Mouse (Mus musculus): ENCODE measurements around the gene Cers1. TPM values are rescaled to one million over a fixed set of nuclear protein-coding genes. Genes with fewer than 3 reads are reported as not detected.

Cers1 gene
- total RNA-seq (2012; rRNA removed) (3.4 and 5.0 TPM in 2 replicates), polyA plus RNA-seq (2012; ENCODE audit: insufficient read depth in 1 of 2, insufficient read length in 2 of 2, low read depth in 1 of 2, low replicate concordance in 2 of 2, missing spikeins in 1 of 2) (1 to 10 TPM in 1 of 2 experiments, not detected in 1; 7.7 TPM)

- TF ChIP-seq EP300 (IDR thresholded peaks at IDR 0.05; ENCODE audit: low read depth in 1 of 2, low read length in 2 of 2) (no peak), ZC3H11A (IDR thresholded peaks at IDR 0.05; ENCODE audit: low read depth, low read length) (no peak), USF2 (IDR thresholded peaks at IDR 0.05; ENCODE audit: borderline replicate concordance in 1 of 2, insufficient read depth in 1 of 2, low read depth in 1 of 2, low read length in 2 of 2) (no peak), MYB (IDR thresholded peaks at IDR 0.05; ENCODE audit: low read depth, low read length) (no peak), ETS1 (IDR thresholded peaks at IDR 0.05; ENCODE audit: low read depth, low read length) (0 out of 2 replicates have a peak, but pooled peaks have one; percentile 8), E2F4 (IDR thresholded peaks at IDR 0.05; ENCODE audit: borderline replicate concordance, low read depth, low read length) (no peak), NELFE (IDR thresholded peaks at IDR 0.05; ENCODE audit: low read depth, low read length) (peak; percentile 65), SMC3 (IDR thresholded peaks at IDR 0.05; ENCODE audit: low read depth, low read length) (0 out of 2 replicates have a peak, but pooled peaks have one; percentile 9), KAT2A (conservative IDR thresholded peaks at IDR 0.05; ENCODE audit: low read depth, low read length) (no peak), SIN3A (IDR thresholded peaks at IDR 0.05; ENCODE audit: low read length) (peak; percentile 63; the same call in 1 of the 2 replicates), MAX (IDR thresholded peaks at IDR 0.05; ENCODE audit: low read length) (peak; percentile 31; the same call in 1 of the 2 replicates), HCFC1 (IDR thresholded peaks at IDR 0.05; ENCODE audit: low read depth, low read length) (peak; percentile 15; the same call in 1 of the 2 replicates), TBP (IDR thresholded peaks at IDR 0.05; ENCODE audit: low read depth, low read length) (no peak), UBTF (IDR thresholded peaks at IDR 0.05; ENCODE audit: borderline replicate concordance, insufficient read depth, low read depth, low read length) (peak; percentile 77; the same call in 1 of the 2 replicates), ELF1 (IDR thresholded peaks at IDR 0.05; ENCODE audit: low read depth, low read length) (0 out of 2 replicates have a peak, but pooled peaks have one; percentile 12), CTCF (IDR thresholded peaks at IDR 0.05 in 2 of 3, conservative IDR thresholded peaks at IDR 0.05 in 1 of 3; ENCODE audit: control insufficient read depth in 1 of 3, insufficient read depth in 1 of 3, low read depth in 2 of 3, low read length in 3 of 3, poor library complexity in 1 of 3, severe bottlenecking in 1 of 3) (no peak), POLR2AphosphoS2 (IDR thresholded peaks at IDR 0.05; ENCODE audit: low read length) (no peak), NRF1 (IDR thresholded peaks at IDR 0.05; ENCODE audit: insufficient read depth, low read depth, low read length, poor library complexity, severe bottlenecking) (peak; percentile 55; the same call in 1 of the 2 replicates), MXI1 (IDR thresholded peaks at IDR 0.05; ENCODE audit: low read depth, low read length) (peak; percentile 77; the same call in 1 of the 2 replicates), USF1 (IDR thresholded peaks at IDR 0.05; ENCODE audit: low read depth, low read length) (peak; percentile 74), MAFK (IDR thresholded peaks at IDR 0.05; ENCODE audit: borderline replicate concordance, low read depth, low read length) (no peak), ZMIZ1 (IDR thresholded peaks at IDR 0.05; ENCODE audit: low read depth, low read length) (0 out of 2 replicates have a peak, but pooled peaks have one; percentile 28), MAZ (IDR thresholded peaks at IDR 0.05; ENCODE audit: low read depth, low read length) (no peak), POLR2A (IDR thresholded peaks at IDR 0.05; ENCODE audit: control insufficient read depth in 1 of 2, insufficient read depth in 1 of 2, low read depth in 1 of 2, low read length in 2 of 2, poor library complexity in 1 of 2) (peak in 1 of 2 experiments; percentile 53; a peak in 1 of 4 replicates), RCOR1 (IDR thresholded peaks at IDR 0.05; ENCODE audit: low read depth, low read length) (no peak), BHLHE40 (IDR thresholded peaks at IDR 0.05; ENCODE audit: borderline replicate concordance, low read depth, low read length) (no peak; the same call in 1 of the 2 replicates), GATA1 (IDR thresholded peaks at IDR 0.05; ENCODE audit: low read depth, low read length) (no peak), RAD21 (IDR thresholded peaks at IDR 0.05; ENCODE audit: low read depth, low read length) (no peak), TAL1 (IDR thresholded peaks at IDR 0.05; ENCODE audit: low read length) (no peak), GABPA (IDR thresholded peaks at IDR 0.05; ENCODE audit: low read depth, low read length) (no peak), CHD2 (IDR thresholded peaks at IDR 0.05; ENCODE audit: low read length) (peak; percentile 84), JUND (IDR thresholded peaks at IDR 0.05; ENCODE audit: low read depth, low read length) (no peak), ZKSCAN1 (IDR thresholded peaks at IDR 0.05; ENCODE audit: low read depth, low read length) (no peak)
- Histone ChIP-seq H3K36me3 (ENCODE audit: control insufficient read depth in 1 of 2, insufficient read depth in 2 of 2, low read length in 2 of 2) (no peaks in the 10 kb centered on the region; a peak in 1 of 4 replicates), H3K27me3 (ENCODE audit: control insufficient read depth in 1 of 2, insufficient read depth in 2 of 2, low read length in 2 of 2) (no peaks in the 10 kb centered on the region), H3K79me2 (ENCODE audit: control insufficient read depth, insufficient read depth, low read length, poor library complexity) (peaks cover 1% of the 10 kb centered on the region; the same call in 1 of the 2 replicates), H3K4me1 (ENCODE audit: control insufficient read depth in 1 of 2, insufficient read depth in 2 of 2, low read length in 2 of 2) (peaks cover 2 to 6% of the 10 kb centered on the region in 2 experiments; a peak in 3 of 4 replicates), H3K4me3 (ENCODE audit: control insufficient read depth in 1 of 2, insufficient read depth in 1 of 2, low read depth in 2 of 2, low read length in 2 of 2) (peak within 1 kb of the TSS; percentile 80 to 99), H3K9ac (ENCODE audit: control insufficient read depth, low read depth, low read length, poor library complexity, severe bottlenecking) (peak within 1 kb of the TSS; percentile 81), H3K9me3 (replicated peaks; ENCODE audit: insufficient read depth, low read length) (no peaks in the 10 kb centered on the region), H3K27ac (ENCODE audit: control insufficient read depth, low read depth, low read length) (no peak within 1 kb of the TSS)
- peak; percentile 80 for DNase-seq (ENCODE audit: low read depth, low spot score)
Measured at GRCm38 (mm10) chr8:70315624-70316510, at the start of gene Cers1. Cers1 (plus strand) TSS chr8:70315775.

Measured in MEL (cell line).